Mouse (Mus musculus) intestine, embryonic 15.5 days (tissue): ENCODE data around the gene Prpf6. TPM values are rescaled to one million over a fixed set of nuclear protein-coding genes. Genes with fewer than 3 reads are reported as not detected.

Source experiments
- polyA plus RNA-seq: library from polyadenylated mRNA; unstranded; fragments of >200 nt; fragmentation: Nextera tagmentation; extraction: Ambion mirVana; gene quantifications from 2 replicates; pipeline ENCODE4 v1.2.1, GENCODE M21; 2015

The Prpf6 gene
- polyA plus RNA-seq, 1 experiment from 2014 or later: 50.5 TPM

Other genes with a start within 250 kb of the Prpf6 start
- 35.7 and 36.7 TPM in 2 replicates for gene Zgpat, start 226.9 kb upstream of the Prpf6 start, polyA plus RNA-seq
- gene Arfrp1, start 226.5 kb upstream of the Prpf6 start, polyA plus RNA-seq: 55.4 and 58.3 TPM in 2 replicates
- 17.1 and 19.4 TPM in 2 replicates for gene Lime1, start 211.8 kb upstream of the Prpf6 start, polyA plus RNA-seq
- gene Zbtb46, start 132.4 kb upstream of the Prpf6 start, polyA plus RNA-seq: 7.2 and 7.4 TPM in 2 replicates
- gene Abhd16b, start 98.7 kb upstream of the Prpf6 start, polyA plus RNA-seq: 0.18 and 0.30 TPM in 2 replicates
- 133 and 140 TPM in 2 replicates for gene Tpd52l2, start 94.7 kb upstream of the Prpf6 start, polyA plus RNA-seq
- 74.5 and 76.4 TPM in 2 replicates for gene Dnajc5, start 71.4 kb upstream of the Prpf6 start, polyA plus RNA-seq
- 57.4 and 64.7 TPM in 2 replicates for gene Uckl1, start 7.0 kb upstream of the Prpf6 start, polyA plus RNA-seq
- gene Zfp512b, start 935 bp downstream of the Prpf6 start, polyA plus RNA-seq: 32.0 and 34.2 TPM in 2 replicates
- 22.3 and 22.7 TPM in 2 replicates for gene Samd10, start 7.3 kb downstream of the Prpf6 start, polyA plus RNA-seq
- 1.3 and 3.1 TPM in 2 replicates for gene Gm29797, start 65.2 kb downstream of the Prpf6 start, polyA plus RNA-seq
- gene Sox18, start 79.8 kb downstream of the Prpf6 start, polyA plus RNA-seq: 28.0 and 29.0 TPM in 2 replicates
- gene Tcea2, start 88.4 kb downstream of the Prpf6 start, polyA plus RNA-seq: 14.9 and 15.7 TPM in 2 replicates
- 37.4 and 39.4 TPM in 2 replicates for gene Rgs19, start 102.1 kb downstream of the Prpf6 start, polyA plus RNA-seq
- gene Lkaaear1, start 106.6 kb downstream of the Prpf6 start, polyA plus RNA-seq: not detected in 2 replicates
- gene Oprl1, start 123.1 kb downstream of the Prpf6 start, polyA plus RNA-seq: 1.6 and 1.7 TPM in 2 replicates
- 2.4 and 2.7 TPM in 2 replicates for gene Myt1, start 171.5 kb downstream of the Prpf6 start, polyA plus RNA-seq
- 24.7 and 30.4 TPM in 2 replicates for gene Pcmtd2, start 246.0 kb downstream of the Prpf6 start, polyA plus RNA-seq